Mouse (Mus musculus): Measurements from ENCODE around the gene Usp22.

GRCm38 (mm10) chr11:61143564-61144469 is 31.0 kb downstream of the Usp22 start:
- TF ChIP-seq CTCF (IDR thresholded peaks at IDR 0.05; ENCODE audit: low read depth, low read length) (no peak), POLR2A (IDR thresholded peaks at IDR 0.05; ENCODE audit: borderline replicate concordance, low read depth, low read length) (no peak)

Measured in bone marrow macrophage, adult 2 months (primary cell).